Mouse (Mus musculus): ENCODE data around the gene Ak5. TPM values are rescaled to one million over a fixed set of nuclear protein-coding genes. Genes with fewer than 3 reads are reported as not detected.
"Not testable (repeated sequence)": the region's sequence is repeated elsewhere in the genome, so short reads cannot be mapped to it uniquely, and the experiment has no call there.

The Ak5 gene
- polyA plus RNA-seq, 1 experiment = 9.7 TPM

GRCm38 (mm10) chr3:152462900-152463299, 205.3 kb downstream of the Ak5 start:
- Histone ChIP-seq H3K27ac (ENCODE audit: insufficient read depth, low read length) (no peak overlapping the region), H3K27me3 (ENCODE audit: control insufficient read depth, insufficient read depth, low read length) (no peaks in the 10 kb centered on the region), H3K4me1 (ENCODE audit: control insufficient read depth, insufficient read depth, low read length) (no peaks in the 10 kb centered on the region), H3K4me3 (replicated peaks; ENCODE audit: insufficient read depth, low read depth, low read length) (no peak overlapping the region)
- no peak for DNase-seq
- TF ChIP-seq POLR2A (IDR thresholded peaks at IDR 0.05; ENCODE audit: borderline replicate concordance, insufficient read depth, low read length) = no peak
- no peak for TF ChIP-seq CTCF (IDR thresholded peaks at IDR 0.05; ENCODE audit: borderline replicate concordance, insufficient read depth, low read depth, low read length)
- 82% methylated on average over 10 of the region's 10 CpGs for WGBS

- DNase-seq = no peak
- Histone ChIP-seq H3K4me1 (ENCODE audit: control insufficient read depth, insufficient read depth, low read length) (no peaks in the 10 kb centered on the region), H3K4me3 (replicated peaks; ENCODE audit: insufficient read depth, low read depth, low read length) (no peak overlapping the region), H3K27ac (ENCODE audit: insufficient read depth, low read length) (no peak overlapping the region), H3K27me3 (ENCODE audit: control insufficient read depth, insufficient read depth, low read length) (no peaks in the 10 kb centered on the region)
- WGBS = 88% methylated on average over 10 of the region's 10 CpGs
- TF ChIP-seq POLR2A (IDR thresholded peaks at IDR 0.05; ENCODE audit: borderline replicate concordance, insufficient read depth, low read length) (no peak), CTCF (IDR thresholded peaks at IDR 0.05; ENCODE audit: borderline replicate concordance, insufficient read depth, low read depth, low read length) (no peak)
Observed at GRCm38 (mm10) chr3:152462038-152462547, 206.1 kb downstream of the Ak5 start.

GRCm38 (mm10) chr3:152460802-152461201, 207.4 kb downstream of the Ak5 start:
- Histone ChIP-seq H3K4me1 (ENCODE audit: control insufficient read depth, insufficient read depth, low read length) (no peaks in the 10 kb centered on the region), H3K27ac (ENCODE audit: insufficient read depth, low read length) (no peak overlapping the region), H3K27me3 (ENCODE audit: control insufficient read depth, insufficient read depth, low read length) (no peaks in the 10 kb centered on the region), H3K4me3 (replicated peaks; ENCODE audit: insufficient read depth, low read depth, low read length) (no peak overlapping the region)
- TF ChIP-seq POLR2A (IDR thresholded peaks at IDR 0.05; ENCODE audit: borderline replicate concordance, insufficient read depth, low read length) (no peak), CTCF (IDR thresholded peaks at IDR 0.05; ENCODE audit: borderline replicate concordance, insufficient read depth, low read depth, low read length) (no peak)
- no peak for DNase-seq
- 69% methylated on average over 4 of the region's 4 CpGs for WGBS

- H3K4me1 ChIP-seq (ENCODE audit: control insufficient read depth, insufficient read depth, low read length); H3K4me3 ChIP-seq (replicated peaks; ENCODE audit: insufficient read depth, low read depth, low read length); H3K27ac ChIP-seq (ENCODE audit: insufficient read depth, low read length); DNase-seq; H3K27me3 ChIP-seq (ENCODE audit: control insufficient read depth, insufficient read depth, low read length): not testable (repeated sequence)
- WGBS = 91% methylated on average over 4 of the region's 4 CpGs
Observed at GRCm38 (mm10) chr3:152458875-152459274, 209.3 kb downstream of the Ak5 start.

GRCm38 (mm10) chr3:152457308-152458035, 210.7 kb downstream of the Ak5 start:
- Histone ChIP-seq H3K27me3 (ENCODE audit: control insufficient read depth, insufficient read depth, low read length) (no peaks in the 10 kb centered on the region), H3K4me1 (ENCODE audit: control insufficient read depth, insufficient read depth, low read length) (no peaks in the 10 kb centered on the region), H3K27ac (ENCODE audit: insufficient read depth, low read length) (no peak overlapping the region), H3K4me3 (replicated peaks; ENCODE audit: insufficient read depth, low read depth, low read length) (no peak overlapping the region)
- no peak for TF ChIP-seq POLR2A (IDR thresholded peaks at IDR 0.05; ENCODE audit: borderline replicate concordance, insufficient read depth, low read length)
- no peak for TF ChIP-seq CTCF (IDR thresholded peaks at IDR 0.05; ENCODE audit: borderline replicate concordance, insufficient read depth, low read depth, low read length)
- 78% methylated on average over 2 of the region's 2 CpGs for WGBS
- DNase-seq = no peak

- Histone ChIP-seq H3K4me3 (replicated peaks; ENCODE audit: insufficient read depth, low read depth, low read length) (no peak overlapping the region), H3K27me3 (ENCODE audit: control insufficient read depth, insufficient read depth, low read length) (no peaks in the 10 kb centered on the region), H3K4me1 (ENCODE audit: control insufficient read depth, insufficient read depth, low read length) (no peaks in the 10 kb centered on the region), H3K27ac (ENCODE audit: insufficient read depth, low read length) (no peak overlapping the region)
- WGBS = 86% methylated on average over 4 of the region's 4 CpGs
- TF ChIP-seq POLR2A (IDR thresholded peaks at IDR 0.05; ENCODE audit: borderline replicate concordance, insufficient read depth, low read length) = no peak
- no peak for DNase-seq
Observed at GRCm38 (mm10) chr3:152453163-152453562, 215.0 kb downstream of the Ak5 start.

GRCm38 (mm10) chr3:152446966-152447365, 221.2 kb downstream of the Ak5 start:
- Histone ChIP-seq H3K4me1 (ENCODE audit: control insufficient read depth, insufficient read depth, low read length) (no peaks in the 10 kb centered on the region), H3K27me3 (ENCODE audit: control insufficient read depth, insufficient read depth, low read length) (no peaks in the 10 kb centered on the region), H3K27ac (ENCODE audit: insufficient read depth, low read length) (no peak overlapping the region), H3K4me3 (replicated peaks; ENCODE audit: insufficient read depth, low read depth, low read length) (no peak overlapping the region)
- DNase-seq = no peak
- no peak for TF ChIP-seq CTCF (IDR thresholded peaks at IDR 0.05; ENCODE audit: borderline replicate concordance, insufficient read depth, low read depth, low read length)
- TF ChIP-seq POLR2A (IDR thresholded peaks at IDR 0.05; ENCODE audit: borderline replicate concordance, insufficient read depth, low read length) = no peak
- 96% methylated on average over 1 of the region's 1 CpGs for WGBS

GRCm38 (mm10) chr3:152444114-152444513, 224.0 kb downstream of the Ak5 start:
- H3K4me1 ChIP-seq (ENCODE audit: control insufficient read depth, insufficient read depth, low read length) = no peaks in the 10 kb centered on the region
- WGBS = 91% methylated on average over 3 of the region's 3 CpGs
- H3K27ac ChIP-seq (ENCODE audit: insufficient read depth, low read length) = no peak overlapping the region
- H3K27me3 ChIP-seq (ENCODE audit: control insufficient read depth, insufficient read depth, low read length) = no peaks in the 10 kb centered on the region
- no peak for DNase-seq
- H3K4me3 ChIP-seq (replicated peaks; ENCODE audit: insufficient read depth, low read depth, low read length) = no peak overlapping the region
- TF ChIP-seq POLR2A (IDR thresholded peaks at IDR 0.05; ENCODE audit: borderline replicate concordance, insufficient read depth, low read length) = no peak
- no peak for TF ChIP-seq CTCF (IDR thresholded peaks at IDR 0.05; ENCODE audit: borderline replicate concordance, insufficient read depth, low read depth, low read length)
